Mouse (Mus musculus) cerebellum, adult 11-12 months (tissue): ENCODE results near the gene Asic4.
A peak's percentile ranks its signal among the peaks of the same experiment; 100 is the strongest.

Source experiments
- DNase-seq: peaks from one replicate; pipeline ENCODE4 v3.0.0; 2022

Gene Asic4

DNA sequence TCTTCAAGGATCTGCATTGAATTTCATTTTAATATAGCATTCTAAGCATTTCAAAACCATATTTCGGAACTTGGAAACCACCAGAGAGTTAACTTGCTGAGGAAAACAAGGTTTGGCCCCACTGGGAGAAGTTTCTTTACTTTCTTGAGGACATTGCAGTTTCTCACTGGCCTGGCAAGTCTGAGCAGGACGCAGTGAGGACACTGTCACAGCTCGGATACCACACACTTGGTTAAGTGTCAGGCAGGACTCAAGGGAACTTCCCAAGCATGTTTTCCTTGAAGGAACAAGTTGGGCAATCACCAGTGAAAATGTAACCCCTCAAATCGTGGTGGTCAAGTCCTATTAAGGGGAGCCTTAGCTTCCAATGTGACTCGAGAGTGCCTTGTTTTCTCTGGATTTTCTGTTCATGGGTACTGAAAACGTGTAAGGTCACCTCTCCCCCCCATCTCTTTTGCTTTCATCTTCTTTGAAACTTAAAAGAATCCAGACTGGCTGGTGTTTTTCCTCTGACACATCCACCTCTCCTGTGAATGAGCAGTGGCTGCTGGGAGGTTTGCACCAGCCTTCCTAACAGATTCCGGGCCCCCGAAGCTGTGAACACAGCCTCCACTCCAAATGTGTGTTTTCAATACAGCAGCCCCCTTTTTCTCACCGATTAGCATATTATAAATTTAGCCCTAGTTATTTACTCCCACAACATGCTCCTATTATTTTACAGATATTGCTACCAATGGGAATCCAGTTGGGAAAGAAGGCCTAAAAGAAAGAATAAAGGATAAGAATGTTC lies 54.2 kb downstream of the Asic4 start:
- peak; percentile 12 for DNase-seq

DNA sequence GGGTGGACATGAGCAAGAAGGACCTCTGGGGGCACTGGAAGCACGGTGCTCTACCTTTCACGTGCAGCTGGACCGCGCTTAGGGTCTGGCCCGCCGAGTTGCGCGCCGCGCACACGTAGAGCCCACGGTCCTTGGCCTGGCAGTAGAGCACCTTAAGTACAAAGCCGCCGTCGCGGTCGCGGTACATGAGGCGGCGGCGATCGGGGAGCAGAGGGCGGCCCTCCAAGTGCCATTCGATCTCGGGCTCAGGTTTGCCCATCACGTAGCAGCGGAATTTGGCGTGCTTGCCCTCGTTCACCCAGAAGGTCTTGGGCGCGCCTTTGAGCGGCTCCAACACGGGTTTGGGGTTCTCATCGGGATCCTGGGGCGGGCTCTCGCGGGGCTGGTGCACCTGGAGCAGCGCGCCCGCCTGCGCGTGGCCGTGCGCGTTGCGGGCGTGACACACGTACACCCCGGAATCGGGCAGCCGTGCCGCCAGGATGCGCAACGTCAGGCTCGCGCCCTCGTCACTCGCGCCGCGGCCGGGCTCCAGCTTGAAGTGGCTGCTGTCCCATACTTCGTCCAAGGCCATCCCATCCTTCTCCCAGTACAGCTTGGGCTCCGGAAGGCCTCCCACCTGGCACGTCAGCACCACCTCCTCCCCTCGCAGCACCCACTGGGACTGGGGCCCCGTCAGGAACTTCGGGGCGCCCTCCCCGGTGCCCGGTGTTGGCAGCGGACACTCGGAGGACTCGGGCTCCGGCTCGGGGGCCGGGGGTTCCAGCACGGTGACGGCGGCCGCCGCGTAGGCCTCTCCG lies 55.1 kb downstream of the Asic4 start:
- DNase-seq, result peak; percentile 91

DNA sequence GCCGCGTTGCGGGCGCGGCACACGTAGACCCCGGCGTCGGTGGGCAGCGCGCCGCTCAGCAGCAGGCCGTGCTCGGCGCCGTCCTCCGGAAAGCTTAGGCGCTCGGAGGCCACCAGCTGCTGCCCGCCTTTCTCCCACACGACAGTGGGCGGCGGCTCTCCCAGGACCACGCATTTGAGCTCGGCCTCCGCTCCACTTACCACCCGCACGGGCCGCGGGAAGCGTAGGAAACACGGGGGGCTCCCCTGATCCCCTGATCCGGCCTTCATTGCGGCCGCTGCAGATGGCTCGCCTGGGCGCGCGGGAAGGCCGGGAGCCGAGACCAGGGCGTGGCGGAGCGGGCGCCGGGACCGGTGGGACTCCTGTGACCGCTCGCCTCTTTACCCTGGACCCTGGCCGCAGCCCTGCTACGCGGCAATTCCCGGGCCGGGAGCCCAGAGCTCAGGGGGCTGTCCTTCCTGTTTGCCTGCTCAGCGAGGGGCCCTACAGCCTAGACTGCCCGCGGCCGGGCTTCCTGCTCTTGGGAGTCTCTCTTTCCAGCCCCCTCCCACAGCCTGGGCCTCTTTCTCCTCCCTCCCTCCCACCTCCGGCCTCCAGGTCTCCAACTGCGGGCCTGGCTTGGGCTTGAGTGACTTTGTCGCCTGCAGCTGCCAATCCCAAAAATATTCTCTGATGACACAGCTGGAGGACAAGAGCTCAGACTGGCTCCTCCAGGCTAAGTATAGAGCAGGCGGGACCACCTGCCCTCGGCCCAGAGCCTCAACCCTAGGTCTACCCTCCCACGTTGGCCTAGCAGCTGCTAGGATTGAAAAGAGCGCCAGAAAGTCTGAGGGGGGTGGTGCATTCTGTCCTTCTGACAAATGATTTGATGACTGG lies 56.0 kb downstream of the Asic4 start, which contains the start of gene Obsl1:
Gene Obsl1, minus strand, starts transcription at position 497 of the 876 bp plus-strand sequence.
- peak; percentile 70 for DNase-seq

DNA sequence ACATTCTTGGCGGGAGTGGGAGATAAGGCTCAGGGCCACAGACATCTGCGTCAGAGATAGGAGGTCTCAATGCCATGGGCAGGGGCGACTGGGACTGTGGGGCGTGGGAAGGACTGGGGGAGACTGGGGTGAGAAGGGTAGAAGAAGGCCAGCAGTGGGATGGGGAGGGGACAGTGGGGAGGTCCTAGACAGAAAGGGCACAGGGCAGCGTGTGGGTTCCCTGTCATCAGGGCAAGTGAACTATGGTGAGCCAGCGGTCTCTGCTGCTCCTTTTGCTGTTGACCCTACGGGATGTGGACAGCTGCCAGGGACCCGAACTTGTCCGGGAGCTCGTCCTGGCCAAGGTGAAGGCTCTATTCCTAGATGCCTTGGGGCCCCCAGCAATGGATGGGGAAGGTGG lies 56.8 kb downstream of the Asic4 start, which contains the start of gene Inha:
Gene Inha, plus strand, starts transcription at position 72 of the 400 bp plus-strand sequence.
- DNase-seq, result peak; percentile 57

DNA sequence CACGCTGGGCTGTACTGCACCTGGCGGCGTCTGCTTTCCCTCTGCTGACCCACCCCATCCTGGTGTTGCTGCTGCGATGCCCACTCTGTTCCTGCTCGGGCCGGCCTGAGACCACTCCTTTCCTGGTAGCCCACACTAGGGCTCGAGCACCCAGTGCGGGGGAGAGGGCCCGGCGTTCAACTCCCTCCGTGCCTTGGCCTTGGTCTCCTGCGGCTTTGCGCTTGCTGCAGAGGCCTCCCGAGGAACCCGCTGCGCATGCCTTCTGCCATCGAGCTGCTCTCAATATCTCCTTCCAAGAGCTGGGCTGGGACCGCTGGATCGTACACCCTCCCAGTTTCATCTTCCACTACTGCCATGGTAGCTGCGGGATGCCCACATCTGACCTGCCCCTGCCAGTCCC lies 59.4 kb downstream of the Asic4 start:
- DNase-seq, result no peak

DNA sequence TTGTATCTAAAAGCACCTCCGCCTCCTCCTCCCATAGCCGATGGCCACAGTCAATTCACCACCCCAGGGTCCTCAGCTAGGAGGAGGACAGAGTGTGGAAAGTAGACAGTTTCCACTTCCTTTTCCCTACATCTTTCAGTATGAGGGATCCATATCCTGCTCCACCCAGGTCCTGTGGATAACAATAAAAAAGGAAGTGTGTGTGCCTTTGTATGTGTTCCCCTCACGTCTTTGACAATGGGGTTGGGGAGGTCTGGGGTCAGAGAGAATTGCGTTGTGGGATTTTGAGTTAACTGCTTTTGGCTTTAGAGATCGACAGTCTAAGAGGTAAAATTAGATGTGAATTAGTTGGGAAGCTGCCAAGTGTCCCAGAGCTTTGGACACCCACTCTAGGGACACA lies 59.9 kb downstream of the Asic4 start:
- DNase-seq, result no peak

DNA sequence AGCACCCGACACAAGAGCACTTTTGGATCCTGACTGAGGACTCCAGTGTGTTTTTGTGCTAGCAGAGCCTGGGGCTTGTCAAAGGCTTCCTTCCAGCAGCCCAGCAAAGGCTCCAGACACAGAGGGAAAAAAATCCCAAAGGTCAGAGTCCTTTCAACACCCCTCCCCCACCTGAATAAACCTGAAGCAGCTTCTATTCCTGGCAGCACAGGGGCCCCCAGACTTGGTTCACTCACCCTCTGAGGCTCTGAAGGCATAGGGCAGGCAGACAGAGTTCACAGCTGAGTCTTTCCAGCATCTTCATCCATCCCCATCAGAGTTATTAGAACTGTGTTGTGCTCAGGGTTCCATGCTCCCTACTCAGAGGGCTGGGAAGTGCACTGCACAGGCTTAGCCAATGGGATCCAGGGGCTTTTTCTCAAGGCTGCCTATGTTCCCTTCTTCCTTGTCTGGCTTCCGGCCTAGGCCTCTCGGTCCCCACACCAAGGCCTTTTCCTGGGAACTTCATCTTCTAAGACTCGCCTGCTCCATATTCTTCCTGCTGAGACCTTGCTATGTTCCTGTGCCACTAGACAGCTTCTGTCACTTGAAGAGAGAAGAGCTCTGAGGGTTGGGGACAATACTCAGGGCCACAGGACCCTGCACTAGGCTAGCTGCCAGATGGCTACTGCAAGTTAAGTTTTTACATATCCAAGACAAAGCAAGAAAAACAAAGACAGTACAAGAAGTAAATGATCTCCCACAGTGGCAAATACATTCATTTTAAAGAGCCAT lies 61.4 kb downstream of the Asic4 start:
- no peak for DNase-seq

DNA sequence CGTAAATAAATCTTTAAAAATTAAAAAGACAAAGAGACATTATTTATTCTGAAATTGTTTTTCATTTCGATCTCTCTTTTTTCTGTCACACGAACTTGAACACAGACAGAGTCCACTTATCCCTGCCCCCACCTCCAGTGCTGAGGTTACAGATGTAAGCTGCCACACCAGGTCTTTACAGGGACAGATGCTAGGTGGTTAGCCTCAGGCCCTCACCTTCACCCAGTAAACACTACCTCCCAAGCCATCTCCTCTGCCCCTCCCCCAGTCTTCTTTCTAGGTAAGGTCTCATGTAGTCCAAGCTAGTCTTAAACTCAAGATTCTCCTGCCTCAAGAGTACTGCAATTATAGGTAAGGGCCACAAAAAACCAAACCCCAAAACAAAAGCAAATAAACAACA lies 62.3 kb downstream of the Asic4 start:
- DNase-seq, result no peak

DNA sequence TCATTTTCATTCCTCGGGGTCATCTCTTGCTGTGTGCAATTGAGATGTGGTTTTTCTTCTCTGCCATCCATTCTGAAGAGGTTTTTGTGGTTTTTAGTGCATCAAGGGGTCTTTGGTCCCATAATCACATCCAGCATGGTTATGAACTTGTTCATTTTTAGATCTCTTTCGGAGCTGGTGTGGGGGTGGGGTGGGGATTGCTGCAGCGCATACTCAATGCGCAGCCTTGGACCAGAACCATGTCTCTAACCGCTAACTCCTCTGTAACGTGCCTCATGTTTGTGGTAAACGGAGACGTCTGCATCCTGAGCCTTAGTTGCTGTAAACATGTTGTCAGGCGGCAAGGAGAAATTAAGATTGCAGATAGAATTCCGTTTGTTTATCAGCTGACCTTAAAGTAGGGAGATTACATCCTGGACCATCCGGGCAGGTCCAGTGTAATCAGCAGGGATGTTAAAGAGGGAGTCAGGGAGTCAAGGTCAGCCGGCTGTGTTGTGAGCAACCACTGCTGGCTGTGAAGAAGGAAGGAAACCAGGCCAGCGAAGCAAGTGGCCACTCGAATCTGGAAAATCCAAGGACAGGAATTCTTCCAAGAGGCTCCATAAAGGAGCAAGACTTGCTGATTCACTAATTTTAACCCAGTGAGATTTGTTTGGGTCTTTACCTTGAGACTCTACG lies 66.6 kb downstream of the Asic4 start:
- no peak for DNase-seq

DNA sequence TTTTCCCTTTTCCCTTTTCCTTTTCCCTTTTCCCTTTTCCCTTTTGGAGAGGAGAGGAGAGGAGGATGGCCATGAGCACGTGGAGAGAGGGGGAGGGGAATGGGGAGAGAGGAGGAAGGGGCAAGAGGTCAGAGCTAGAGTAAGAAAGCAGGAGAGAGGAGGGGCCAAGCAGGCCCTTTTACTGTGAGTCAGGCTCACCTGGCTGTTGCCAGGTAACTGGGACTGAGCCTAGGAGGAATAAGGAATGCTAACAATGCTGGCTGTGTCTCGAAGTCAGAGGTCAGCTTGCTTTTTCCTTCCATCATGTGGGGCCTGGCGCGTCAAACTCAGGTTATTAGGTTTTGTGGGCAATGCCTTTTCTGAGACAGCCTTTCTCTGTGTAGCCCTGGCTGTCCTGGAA lies 67.7 kb downstream of the Asic4 start:
- DNase-seq, result no peak

DNA sequence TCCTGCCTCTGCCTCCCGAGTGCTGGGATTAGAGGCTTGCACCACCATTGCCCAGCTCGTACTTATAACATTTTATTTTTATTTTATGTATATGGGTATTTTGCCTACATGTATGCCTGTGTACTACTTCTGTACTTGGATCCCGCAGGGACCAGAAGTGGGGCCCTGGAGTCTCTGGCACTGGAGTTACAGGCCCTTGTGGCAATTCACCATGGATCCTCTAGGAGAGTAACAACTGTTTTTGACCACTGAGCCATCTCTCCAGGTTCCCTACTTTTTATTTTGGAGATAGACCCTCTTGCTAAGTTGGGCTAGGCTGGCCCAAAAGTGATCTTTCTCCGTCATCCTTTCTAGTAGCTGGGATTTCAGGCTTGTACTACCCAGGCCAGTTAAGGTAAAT lies 68.2 kb downstream of the Asic4 start:
- no peak for DNase-seq

DNA sequence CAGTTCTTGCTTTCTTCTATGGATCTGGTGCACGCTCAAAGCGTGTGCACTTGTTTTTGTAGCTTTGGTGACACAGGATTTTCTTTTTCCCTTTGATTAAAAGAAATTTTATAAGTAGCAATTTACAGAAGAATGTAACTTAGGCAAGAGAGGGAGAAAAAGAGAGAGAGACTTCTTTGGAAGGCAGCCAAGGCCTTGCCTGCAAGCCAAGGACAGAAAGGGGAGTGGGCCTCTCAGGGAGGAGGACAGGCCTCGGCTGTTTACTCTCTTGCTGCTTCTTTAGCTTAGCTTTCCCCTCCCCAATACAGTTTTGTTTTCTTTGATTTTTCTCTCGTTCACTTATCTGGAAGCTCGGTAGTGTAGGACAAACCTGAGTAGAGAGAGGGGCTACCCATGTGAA lies 69.3 kb downstream of the Asic4 start:
- DNase-seq, result no peak

DNA sequence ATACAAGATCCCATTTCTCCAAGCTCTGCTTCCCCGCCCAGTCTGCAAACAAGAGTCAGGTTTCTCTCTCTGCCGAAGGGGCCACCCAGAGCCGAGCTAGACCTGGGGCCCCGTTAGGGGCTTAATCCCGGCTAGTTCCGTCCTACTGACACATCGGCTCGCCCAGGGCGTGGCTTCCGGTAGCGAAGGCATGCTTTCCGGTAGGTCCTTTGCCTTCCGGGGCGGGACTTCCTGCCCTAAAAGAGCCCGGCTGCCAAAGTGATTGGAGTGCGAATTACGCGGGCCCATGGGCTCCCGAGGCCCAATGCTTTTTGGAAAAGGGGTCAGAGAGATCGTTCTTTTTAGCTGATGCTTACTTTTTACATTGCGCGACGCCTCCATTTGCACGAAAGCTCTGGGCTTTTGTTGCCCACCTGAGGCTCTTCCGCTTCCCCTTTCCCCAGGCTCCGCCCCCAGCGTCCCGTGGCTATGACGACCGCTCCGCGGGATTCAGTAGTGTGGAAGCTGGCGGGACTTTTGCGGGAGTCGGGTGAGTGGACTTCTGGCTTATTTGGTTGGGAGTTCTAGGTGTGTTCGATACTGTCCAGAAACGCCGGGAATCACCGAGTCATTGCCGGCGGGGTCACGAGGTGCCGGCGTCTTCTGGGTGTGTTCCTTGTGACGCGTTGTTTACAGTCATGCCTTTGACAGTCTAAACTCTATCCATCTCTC lies 71.2 kb downstream of the Asic4 start, which contains the start of gene Stk11ip:
Gene Stk11ip, plus strand, starts transcription at position 209 of the 711 bp plus-strand sequence.
- DNase-seq, result peak; percentile 88
